Mouse (Mus musculus): ENCODE measurements at regions not wholly inside any gene's neighbourhood (a gene's known extent, or its start where the extent isn't known, plus 50 kb on each side); places are given as distances from the start of the nearest gene placed in this dataset.

- no peak overlapping the region for H3K27ac ChIP-seq (ENCODE audit: control insufficient read depth, insufficient read depth, low read depth, low read length, poor library complexity)
- H3K4me1 ChIP-seq (ENCODE audit: control insufficient read depth, insufficient read depth, low read length) = no peaks in the 10 kb centered on the region; the same call in 1 of the 2 replicates
- WGBS = 67% methylated on average over 7 of the region's 7 CpGs
- H3K4me3 ChIP-seq (replicated peaks; ENCODE audit: control insufficient read depth, low read depth, low read length) = no peak overlapping the region
- no peak for TF ChIP-seq POLR2A (IDR thresholded peaks at IDR 0.05; ENCODE audit: borderline replicate concordance, control insufficient read depth, low read depth, low read length)
- TF ChIP-seq CTCF (IDR thresholded peaks at IDR 0.05; ENCODE audit: control insufficient read depth, insufficient read depth, low read length) = no peak
Measured at GRCm38 (mm10) chr8:115466122-115466521, 241.5 kb downstream of the Maf start.

GRCm38 (mm10) chr8:115462657-115463056, 244.9 kb downstream of the Maf start:
- no peaks in the 10 kb centered on the region; the same call in 1 of the 2 replicates for H3K4me1 ChIP-seq (ENCODE audit: control insufficient read depth, insufficient read depth, low read length)
- TF ChIP-seq POLR2A (IDR thresholded peaks at IDR 0.05; ENCODE audit: borderline replicate concordance, control insufficient read depth, low read depth, low read length) = no peak
- no peak for TF ChIP-seq CTCF (IDR thresholded peaks at IDR 0.05; ENCODE audit: control insufficient read depth, insufficient read depth, low read length)
- WGBS = 53% methylated on average over 6 of the region's 6 CpGs
- H3K4me3 ChIP-seq (replicated peaks; ENCODE audit: control insufficient read depth, low read depth, low read length) = no peak overlapping the region
- no peak overlapping the region for H3K27ac ChIP-seq (ENCODE audit: control insufficient read depth, insufficient read depth, low read depth, low read length, poor library complexity)

- TF ChIP-seq POLR2A (IDR thresholded peaks at IDR 0.05; ENCODE audit: borderline replicate concordance, control insufficient read depth, low read depth, low read length) (no peak), CTCF (IDR thresholded peaks at IDR 0.05; ENCODE audit: control insufficient read depth, insufficient read depth, low read length) (no peak)
- H3K4me1 ChIP-seq (ENCODE audit: control insufficient read depth, insufficient read depth, low read length) = no peaks in the 10 kb centered on the region; the same call in 1 of the 2 replicates
- no peak overlapping the region for H3K27ac ChIP-seq (ENCODE audit: control insufficient read depth, insufficient read depth, low read depth, low read length, poor library complexity)
- WGBS = 66% methylated on average over 3 of the region's 3 CpGs
- H3K4me3 ChIP-seq (replicated peaks; ENCODE audit: control insufficient read depth, low read depth, low read length) = no peak overlapping the region
Measured at GRCm38 (mm10) chr8:115458119-115458518, 249.5 kb downstream of the Maf start.

- Histone ChIP-seq H3K4me1 (ENCODE audit: control insufficient read depth, insufficient read depth, low read length) (no peaks in the 10 kb centered on the region), H3K27ac (ENCODE audit: control insufficient read depth, insufficient read depth, low read depth, low read length, poor library complexity) (no peak overlapping the region), H3K4me3 (replicated peaks; ENCODE audit: control insufficient read depth, low read depth, low read length) (no peak overlapping the region)
- TF ChIP-seq POLR2A (IDR thresholded peaks at IDR 0.05; ENCODE audit: borderline replicate concordance, control insufficient read depth, low read depth, low read length) (no peak), CTCF (IDR thresholded peaks at IDR 0.05; ENCODE audit: control insufficient read depth, insufficient read depth, low read length) (no peak)
- 55% methylated on average over 1 of the region's 1 CpGs for WGBS
Measured at GRCm38 (mm10) chr8:115450789-115451188, 256.8 kb downstream of the Maf start.

- Histone ChIP-seq H3K4me1 (ENCODE audit: control insufficient read depth, insufficient read depth, low read length) (peaks cover 2% of the 10 kb centered on the region; the same call in 1 of the 2 replicates), H3K27ac (ENCODE audit: control insufficient read depth, insufficient read depth, low read depth, low read length, poor library complexity) (no peak overlapping the region), H3K4me3 (replicated peaks; ENCODE audit: control insufficient read depth, low read depth, low read length) (no peak overlapping the region)
- WGBS = 75% methylated on average over 3 of the region's 3 CpGs
- TF ChIP-seq CTCF (IDR thresholded peaks at IDR 0.05; ENCODE audit: control insufficient read depth, insufficient read depth, low read length) (no peak), POLR2A (IDR thresholded peaks at IDR 0.05; ENCODE audit: borderline replicate concordance, control insufficient read depth, low read depth, low read length) (no peak)
Measured at GRCm38 (mm10) chr8:115448367-115448766, 259.2 kb downstream of the Maf start.

- peaks cover 2% of the 10 kb centered on the region; the same call in 1 of the 2 replicates for H3K4me1 ChIP-seq (ENCODE audit: control insufficient read depth, insufficient read depth, low read length)
- WGBS = 51% methylated on average over 5 of the region's 5 CpGs
- H3K27ac ChIP-seq (ENCODE audit: control insufficient read depth, insufficient read depth, low read depth, low read length, poor library complexity) = peak overlapping the region; percentile 8; the same call in 1 of the 2 replicates
- no peak overlapping the region for H3K4me3 ChIP-seq (replicated peaks; ENCODE audit: control insufficient read depth, low read depth, low read length)
- TF ChIP-seq CTCF (IDR thresholded peaks at IDR 0.05; ENCODE audit: control insufficient read depth, insufficient read depth, low read length) = no peak
Measured at GRCm38 (mm10) chr8:115444519-115444918, 263.1 kb downstream of the Maf start.

GRCm38 (mm10) chr8:115441943-115442550, 265.5 kb downstream of the Maf start:
- 88% methylated on average over 6 of the region's 6 CpGs for whole genome bisulfite sequencing
- H3K4me3 ChIP-seq (replicated peaks; ENCODE audit: control insufficient read depth, low read depth, low read length) = no peak overlapping the region
- TF ChIP-seq CTCF (IDR thresholded peaks at IDR 0.05; ENCODE audit: control insufficient read depth, insufficient read depth, low read length) (no peak), POLR2A (IDR thresholded peaks at IDR 0.05; ENCODE audit: borderline replicate concordance, control insufficient read depth, low read depth, low read length) (no peak)
- peaks cover 2% of the 10 kb centered on the region; the same call in 1 of the 2 replicates for H3K4me1 ChIP-seq (ENCODE audit: control insufficient read depth, insufficient read depth, low read length)
- H3K27ac ChIP-seq (ENCODE audit: control insufficient read depth, insufficient read depth, low read depth, low read length, poor library complexity) = no peak overlapping the region

- 76% methylated on average over 6 of the region's 6 CpGs for WGBS
- TF ChIP-seq POLR2A (IDR thresholded peaks at IDR 0.05; ENCODE audit: borderline replicate concordance, control insufficient read depth, low read depth, low read length) (no peak), CTCF (IDR thresholded peaks at IDR 0.05; ENCODE audit: control insufficient read depth, insufficient read depth, low read length) (no peak)
- no peak overlapping the region for H3K27ac ChIP-seq (ENCODE audit: control insufficient read depth, insufficient read depth, low read depth, low read length, poor library complexity)
- peaks cover 2% of the 10 kb centered on the region; the same call in 1 of the 2 replicates for H3K4me1 ChIP-seq (ENCODE audit: control insufficient read depth, insufficient read depth, low read length)
- H3K4me3 ChIP-seq (replicated peaks; ENCODE audit: control insufficient read depth, low read depth, low read length) = no peak overlapping the region
Measured at GRCm38 (mm10) chr8:115441323-115441722, 266.3 kb downstream of the Maf start.

- Histone ChIP-seq H3K4me1 (ENCODE audit: control insufficient read depth, insufficient read depth, low read length) (peaks cover 2% of the 10 kb centered on the region), H3K27ac (ENCODE audit: control insufficient read depth, insufficient read depth, low read depth, low read length, poor library complexity) (no peak overlapping the region), H3K4me3 (replicated peaks; ENCODE audit: control insufficient read depth, low read depth, low read length) (no peak overlapping the region)
- WGBS = 80% methylated on average over 3 of the region's 3 CpGs
- TF ChIP-seq POLR2A (IDR thresholded peaks at IDR 0.05; ENCODE audit: borderline replicate concordance, control insufficient read depth, low read depth, low read length) (no peak), CTCF (IDR thresholded peaks at IDR 0.05; ENCODE audit: control insufficient read depth, insufficient read depth, low read length) (no peak)
Measured at GRCm38 (mm10) chr8:115440151-115440550, 267.4 kb downstream of the Maf start.
